Mouse (Mus musculus) stomach, postnatal 0 days (tissue): ENCODE measurements around the gene Fam181b. TPM values are rescaled to one million over a fixed set of nuclear protein-coding genes. Genes with fewer than 3 reads are reported as not detected.

Experiments
- ATAC-seq: fragments of 200-750 bp; cut with Nextera tagmentation; 2 replicates; pipeline ENCODE4 v1.8.0; 2017; ENCODE audit not compliant: low FRiP score, low TSS enrichment
- DNase-seq: peaks from one replicate; pipeline ENCODE4 v3.0.0-alpha.2; 2016; ENCODE audit warnings: low spot score
- H3K27ac ChIP-seq: fragments of 300-500 bp; sonication (generic); replicated peaks from 2 replicates; pipeline ENCODE4 v1.5.1; 2014; ENCODE audit warnings: mild to moderate bottlenecking, control low read depth
- H3K27me3 ChIP-seq: fragments of 300-500 bp; sonication (generic); 2 replicates; pipeline ENCODE4 v1.6.1; 2014; ENCODE audit warnings: low read length; ENCODE audit not compliant: control insufficient read depth, insufficient read depth
- H3K36me3 ChIP-seq: fragments of 300-500 bp; sonication (generic); 2 replicates; pipeline ENCODE4 v1.6.1; 2014; ENCODE audit warnings: low read length, mixed read lengths; ENCODE audit not compliant: control insufficient read depth, insufficient read depth
- H3K4me1 ChIP-seq: fragments of 300-500 bp; sonication (generic); replicated peaks from 2 replicates; pipeline ENCODE4 v1.6.1; 2014; ENCODE audit warnings: antibody characterized with exemption; ENCODE audit not compliant: control insufficient read depth, insufficient read depth
- H3K4me2 ChIP-seq: fragments of 300-500 bp; sonication (generic); replicated peaks from 2 replicates; pipeline ENCODE4 v1.6.1; 2014; ENCODE audit warnings: low read depth, mild to moderate bottlenecking, control low read depth, moderate library complexity
- H3K4me3 ChIP-seq: fragments of 300-500 bp; sonication (generic); 2 replicates; pipeline ENCODE4 v1.5.1; 2014; ENCODE audit warnings: low read depth, low read length, control low read depth
- H3K9ac ChIP-seq: fragments of 300-500 bp; sonication (generic); 2 replicates; pipeline ENCODE4 v1.6.1; 2014; ENCODE audit warnings: mild to moderate bottlenecking, low read length, control low read depth, mixed read lengths
- H3K9me3 ChIP-seq: fragments of 300-500 bp; sonication (generic); 2 replicates; pipeline ENCODE4 v1.6.1; 2016; ENCODE audit warnings: low read length; ENCODE audit not compliant: control insufficient read depth
- CTCF ChIP-seq: IDR thresholded peaks from 2 replicates; pipeline ENCODE4 v1.5.1; 2016; ENCODE audit warnings: antibody characterized with exemption, low read depth, mild to moderate bottlenecking, moderate library complexity
- EP300 ChIP-seq: optimal IDR thresholded peaks from 2 replicates; pipeline ENCODE3; 2016; ENCODE audit warnings: antibody characterized with exemption
- WGBS: fragments of 180-500 bp; shearing (Covaris S2); extraction: QIAGEN DNeasy Blood & Tissue Kit; methylation state at CpG from one replicate; pipeline ENCODE4 v1.1.7; 2014; 5-methylcytosine and 5-hydroxymethylcytosine counted together
- polyA plus RNA-seq: library from polyadenylated mRNA; unstranded; fragments of >200 nt; fragmentation: Nextera tagmentation; extraction: Ambion mirVana; gene quantifications from 2 replicates; pipeline ENCODE4 v1.2.1, GENCODE M21; 2015

The Fam181b gene
- polyA plus RNA-seq, 1 experiment from 2014 or later, result 2.7 TPM

DNA sequence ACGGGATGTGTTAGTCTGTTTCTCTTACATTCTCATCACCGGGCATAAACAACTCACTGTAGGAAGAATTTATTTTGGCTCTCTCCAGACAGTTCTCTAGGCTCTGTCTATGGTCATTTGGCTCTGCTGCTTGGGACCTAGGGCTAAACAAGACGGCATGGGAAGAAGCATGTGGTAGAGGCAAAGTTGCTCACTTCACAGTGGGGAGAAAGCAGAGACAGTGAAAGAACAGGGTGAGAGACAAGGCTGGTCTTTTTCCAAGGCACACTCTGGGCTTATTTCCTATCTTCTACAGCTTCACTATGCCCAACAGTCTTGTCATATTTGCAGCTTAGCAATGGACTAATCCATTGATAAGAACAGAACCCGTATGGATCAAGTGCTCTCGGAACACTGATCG lies 31.4 kb downstream of the Fam181b start:
- Histone ChIP-seq H3K36me3 (no peaks in the 10 kb centered on the region), H3K9ac (no peak overlapping the region), H3K4me1 (no peaks in the 10 kb centered on the region), H3K4me3 (no peak overlapping the region), H3K9me3 (no peaks in the 10 kb centered on the region), H3K27me3 (no peaks in the 10 kb centered on the region), H3K27ac (no peak overlapping the region), H3K4me2 (no peak overlapping the region)
- no peak for ATAC-seq
- WGBS, result 80% methylated on average over 6 of the region's 6 CpGs
- no peak for DNase-seq
- TF ChIP-seq EP300 (no peak), CTCF (no peak)

GRCm38 (mm10) chr7:93117561-93117960 lies 37.9 kb downstream of the Fam181b start:
- no peaks in the 10 kb centered on the region for H3K27me3 ChIP-seq
- H3K9me3 ChIP-seq, result no peaks in the 10 kb centered on the region
- H3K4me1 ChIP-seq, result no peaks in the 10 kb centered on the region
- TF ChIP-seq CTCF (peak; percentile 24), EP300 (no peak)
- ATAC-seq, result no peak
- H3K4me3 ChIP-seq, result no peak overlapping the region
- no peak for DNase-seq
- H3K4me2 ChIP-seq, result no peak overlapping the region
- 41% methylated on average over 1 of the region's 1 CpGs for WGBS
- H3K9ac ChIP-seq, result no peak overlapping the region
- H3K27ac ChIP-seq, result no peak overlapping the region
- no peaks in the 10 kb centered on the region for H3K36me3 ChIP-seq

- TF ChIP-seq EP300, result no peak
- peak; percentile 56 for TF ChIP-seq CTCF
- H3K9me3 ChIP-seq, result no peaks in the 10 kb centered on the region
- WGBS, result 61% methylated on average over 1 of the region's 1 CpGs
- no peak overlapping the region for H3K4me3 ChIP-seq
- no peaks in the 10 kb centered on the region for H3K27me3 ChIP-seq
- no peak for DNase-seq
- H3K4me1 ChIP-seq, result no peaks in the 10 kb centered on the region
- H3K36me3 ChIP-seq, result no peaks in the 10 kb centered on the region
- H3K4me2 ChIP-seq, result no peak overlapping the region
- ATAC-seq, result no peak
- H3K27ac ChIP-seq, result no peak overlapping the region
- H3K9ac ChIP-seq, result no peak overlapping the region
Measured at GRCm38 (mm10) chr7:93123936-93124335, 44.3 kb downstream of the Fam181b start.

Other genes with a start within 250 kb of the Fam181b start
- 2.8 and 3.3 TPM in 2 replicates for gene Ddias, start 205.6 kb upstream of the Fam181b start, polyA plus RNA-seq
- 14.5 and 14.7 TPM in 2 replicates for gene Prcp, start 205.4 kb upstream of the Fam181b start, polyA plus RNA-seq